Mouse (Mus musculus): Measurements from ENCODE around the gene Nrxn3. TPM values are rescaled to one million over a fixed set of nuclear protein-coding genes. Genes with fewer than 3 reads are reported as not detected.

The Nrxn3 gene
- polyA plus RNA-seq, 1 experiment: 3.0 TPM

GRCm38 (mm10) chr12:89106029-89106733 is 383.5 kb downstream of the Nrxn3 start:
- Histone ChIP-seq H3K36me3 (ENCODE audit: control insufficient read depth, insufficient read depth) (no peaks in the 10 kb centered on the region), H3K4me3 (no peak overlapping the region), H3K79me2 (ENCODE audit: control insufficient read depth, insufficient read depth) (no peaks in the 10 kb centered on the region), H3ac (ENCODE audit: control insufficient read depth, insufficient read length) (no peak overlapping the region), H3K4me2 (ENCODE audit: low read depth) (no peak overlapping the region), H3K27me3 (ENCODE audit: control insufficient read depth, insufficient read depth, insufficient read length) (no peaks in the 10 kb centered on the region)
- TF ChIP-seq USF1 (IDR thresholded peaks at IDR 0.05; ENCODE audit: low read depth): no peak
- TF ChIP-seq CEBPB (IDR thresholded peaks at IDR 0.05; ENCODE audit: insufficient read depth, poor library complexity, severe bottlenecking): no peak
- TF ChIP-seq REST (IDR thresholded peaks at IDR 0.05; ENCODE audit: insufficient read depth, insufficient read length): no peak
- no peak for TF ChIP-seq TCF12 (IDR thresholded peaks at IDR 0.05; ENCODE audit: insufficient read depth, poor library complexity, severe bottlenecking)
- no peak for TF ChIP-seq MAX (IDR thresholded peaks at IDR 0.05; ENCODE audit: low read depth)
- TF ChIP-seq MYOG (IDR thresholded peaks at IDR 0.05; ENCODE audit: control insufficient read depth in 1 of 3, insufficient read depth in 1 of 3, insufficient read length in 2 of 3, low read depth in 2 of 3): no peak
- no peak for TF ChIP-seq POLR2AphosphoS2 (IDR thresholded peaks at IDR 0.05; ENCODE audit: insufficient read length, low read depth)
- TF ChIP-seq MYOD1 (IDR thresholded peaks at IDR 0.05; ENCODE audit: control insufficient read depth in 1 of 3, insufficient read length in 2 of 3, low read depth in 2 of 3): no peak
- no peak for TF ChIP-seq POLR2A (IDR thresholded peaks at IDR 0.05; ENCODE audit: insufficient read length, low read depth)
- TF ChIP-seq TCF3 (IDR thresholded peaks at IDR 0.05; ENCODE audit: insufficient read length, low read depth): no peak
- no peak for TF ChIP-seq SRF (IDR thresholded peaks at IDR 0.05; ENCODE audit: control insufficient read depth, insufficient read length, low read depth)
- TF ChIP-seq E2F4 (IDR thresholded peaks at IDR 0.05; ENCODE audit: insufficient read depth): no peak

GRCm38 (mm10) chr12:89106881-89107584 is 384.4 kb downstream of the Nrxn3 start:
- Histone ChIP-seq H3K4me2 (ENCODE audit: low read depth) (no peak overlapping the region), H3K79me2 (ENCODE audit: control insufficient read depth, insufficient read depth) (no peaks in the 10 kb centered on the region), H3K36me3 (ENCODE audit: control insufficient read depth, insufficient read depth) (no peaks in the 10 kb centered on the region), H3K27me3 (ENCODE audit: control insufficient read depth, insufficient read depth, insufficient read length) (no peaks in the 10 kb centered on the region), H3K4me3 (no peak overlapping the region), H3ac (ENCODE audit: control insufficient read depth, insufficient read length) (no peak overlapping the region)
- TF ChIP-seq TCF12 (IDR thresholded peaks at IDR 0.05; ENCODE audit: insufficient read depth, poor library complexity, severe bottlenecking) (no peak), USF1 (IDR thresholded peaks at IDR 0.05; ENCODE audit: low read depth) (no peak), MYOD1 (IDR thresholded peaks at IDR 0.05; ENCODE audit: control insufficient read depth in 1 of 3, insufficient read length in 2 of 3, low read depth in 2 of 3) (no peak), REST (IDR thresholded peaks at IDR 0.05; ENCODE audit: insufficient read depth, insufficient read length) (no peak), SRF (IDR thresholded peaks at IDR 0.05; ENCODE audit: control insufficient read depth, insufficient read length, low read depth) (no peak), MAX (IDR thresholded peaks at IDR 0.05; ENCODE audit: low read depth) (no peak), MYOG (IDR thresholded peaks at IDR 0.05; ENCODE audit: control insufficient read depth in 1 of 3, insufficient read depth in 1 of 3, insufficient read length in 2 of 3, low read depth in 2 of 3) (no peak), TCF3 (IDR thresholded peaks at IDR 0.05; ENCODE audit: insufficient read length, low read depth) (no peak), E2F4 (IDR thresholded peaks at IDR 0.05; ENCODE audit: insufficient read depth) (no peak)

DNA sequence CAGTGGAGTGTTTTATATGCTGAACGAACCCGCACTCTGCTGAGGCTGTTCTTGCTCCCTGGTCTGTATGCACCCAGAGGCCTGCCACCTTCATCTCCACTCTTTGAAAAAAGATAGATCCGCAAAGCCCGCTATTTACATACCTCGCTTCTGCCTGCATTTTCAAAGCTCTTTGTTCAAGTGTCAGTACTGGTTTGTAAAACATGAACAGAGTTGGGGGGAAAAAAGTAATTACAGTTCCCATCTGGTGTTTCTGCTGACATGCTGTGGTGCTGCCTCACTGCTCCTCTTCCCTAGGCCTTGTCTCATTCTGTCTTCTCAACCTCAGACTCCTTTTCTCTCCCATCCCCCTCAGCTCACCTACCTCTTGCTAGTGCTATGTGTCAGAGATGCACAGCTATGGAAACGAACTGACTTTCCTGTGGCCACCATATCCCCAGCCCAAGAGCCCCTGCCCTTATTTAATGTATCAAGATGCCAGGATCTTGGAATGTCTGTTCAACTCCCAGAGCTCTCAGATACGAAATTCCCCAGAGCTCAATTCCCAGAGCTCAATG is 387.2 kb downstream of the Nrxn3 start:
- Histone ChIP-seq H3K36me3 (ENCODE audit: control insufficient read depth, insufficient read depth) (no peaks in the 10 kb centered on the region), H3K4me3 (no peak overlapping the region), H3K4me2 (ENCODE audit: low read depth) (no peak overlapping the region), H3K79me2 (ENCODE audit: control insufficient read depth, insufficient read depth) (no peaks in the 10 kb centered on the region), H3ac (ENCODE audit: control insufficient read depth, insufficient read length) (no peak overlapping the region), H3K27me3 (ENCODE audit: control insufficient read depth, insufficient read depth, insufficient read length) (no peaks in the 10 kb centered on the region)
- TF ChIP-seq E2F4 (IDR thresholded peaks at IDR 0.05; ENCODE audit: insufficient read depth): no peak
- no peak for TF ChIP-seq MAX (IDR thresholded peaks at IDR 0.05; ENCODE audit: low read depth)
- no peak for TF ChIP-seq POLR2AphosphoS2 (IDR thresholded peaks at IDR 0.05; ENCODE audit: insufficient read length, low read depth)
- no peak for TF ChIP-seq TCF12 (IDR thresholded peaks at IDR 0.05; ENCODE audit: insufficient read depth, poor library complexity, severe bottlenecking)
- no peak for TF ChIP-seq MYOG (IDR thresholded peaks at IDR 0.05; ENCODE audit: control insufficient read depth in 1 of 3, insufficient read depth in 1 of 3, insufficient read length in 2 of 3, low read depth in 2 of 3)
- no peak for TF ChIP-seq USF1 (IDR thresholded peaks at IDR 0.05; ENCODE audit: low read depth)
- no peak for TF ChIP-seq TCF3 (IDR thresholded peaks at IDR 0.05; ENCODE audit: insufficient read length, low read depth)
- no peak for TF ChIP-seq CEBPB (IDR thresholded peaks at IDR 0.05; ENCODE audit: insufficient read depth, poor library complexity, severe bottlenecking)

DNA sequence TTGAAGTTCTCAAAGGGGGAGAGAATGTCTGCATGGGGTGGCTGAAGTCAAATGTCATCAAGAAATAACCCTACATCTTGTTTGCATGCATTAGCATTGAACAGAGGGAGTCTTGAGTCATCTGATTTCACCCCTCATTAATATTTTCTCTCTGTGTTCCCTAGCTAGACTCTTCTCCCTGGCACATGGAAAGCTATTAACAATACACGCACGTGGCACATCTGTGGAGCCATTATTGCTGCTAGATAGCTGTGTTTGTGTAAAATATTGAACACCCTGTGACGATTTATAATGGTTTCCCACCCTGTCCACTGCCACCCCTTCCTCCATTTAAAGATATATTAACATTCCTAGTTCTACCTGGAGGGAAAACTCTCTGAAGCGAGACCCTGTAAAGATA is 405.9 kb downstream of the Nrxn3 start:
- Histone ChIP-seq H3K79me2 (ENCODE audit: control insufficient read depth, insufficient read depth) (no peaks in the 10 kb centered on the region), H3K4me2 (ENCODE audit: low read depth) (no peak overlapping the region), H3K27me3 (ENCODE audit: control insufficient read depth, insufficient read depth, insufficient read length) (no peaks in the 10 kb centered on the region), H3K4me3 (no peak overlapping the region), H3K36me3 (ENCODE audit: control insufficient read depth, insufficient read depth) (no peaks in the 10 kb centered on the region), H3ac (ENCODE audit: control insufficient read depth, insufficient read length) (no peak overlapping the region)
- TF ChIP-seq TCF3 (IDR thresholded peaks at IDR 0.05; ENCODE audit: insufficient read length, low read depth): no peak
- no peak for TF ChIP-seq MAX (IDR thresholded peaks at IDR 0.05; ENCODE audit: low read depth)
- TF ChIP-seq MYOD1 (IDR thresholded peaks at IDR 0.05; ENCODE audit: control insufficient read depth in 1 of 3, insufficient read length in 2 of 3, low read depth in 2 of 3): no peak
- TF ChIP-seq REST (IDR thresholded peaks at IDR 0.05; ENCODE audit: insufficient read depth, insufficient read length): no peak
- TF ChIP-seq POLR2A (IDR thresholded peaks at IDR 0.05; ENCODE audit: insufficient read length, low read depth): no peak
- TF ChIP-seq CEBPB (IDR thresholded peaks at IDR 0.05; ENCODE audit: insufficient read depth, poor library complexity, severe bottlenecking): no peak
- TF ChIP-seq E2F4 (IDR thresholded peaks at IDR 0.05; ENCODE audit: insufficient read depth): no peak
- TF ChIP-seq USF1 (IDR thresholded peaks at IDR 0.05; ENCODE audit: low read depth): no peak
- no peak for TF ChIP-seq TCF12 (IDR thresholded peaks at IDR 0.05; ENCODE audit: insufficient read depth, poor library complexity, severe bottlenecking)
- TF ChIP-seq POLR2AphosphoS2 (IDR thresholded peaks at IDR 0.05; ENCODE audit: insufficient read length, low read depth): no peak
- no peak for TF ChIP-seq SRF (IDR thresholded peaks at IDR 0.05; ENCODE audit: control insufficient read depth, insufficient read length, low read depth)
- no peak for TF ChIP-seq MYOG (IDR thresholded peaks at IDR 0.05; ENCODE audit: control insufficient read depth in 1 of 3, insufficient read depth in 1 of 3, insufficient read length in 2 of 3, low read depth in 2 of 3)
